Mouse (Mus musculus) 3T3-L1 (cell line): ENCODE results near the gene Oog4.
A peak's percentile ranks its signal among the peaks of the same experiment; 100 is the strongest.
"Not testable (repeated sequence)": the region's sequence is repeated elsewhere in the genome, so short reads cannot be mapped to it uniquely, and the experiment has no call there.

Source experiments
- DNase-seq: peaks from one replicate; pipeline ENCODE4 v3.0.0-alpha.2; 2015; ENCODE audit warnings: low read depth, low spot score

Oog4 gene

DNA sequence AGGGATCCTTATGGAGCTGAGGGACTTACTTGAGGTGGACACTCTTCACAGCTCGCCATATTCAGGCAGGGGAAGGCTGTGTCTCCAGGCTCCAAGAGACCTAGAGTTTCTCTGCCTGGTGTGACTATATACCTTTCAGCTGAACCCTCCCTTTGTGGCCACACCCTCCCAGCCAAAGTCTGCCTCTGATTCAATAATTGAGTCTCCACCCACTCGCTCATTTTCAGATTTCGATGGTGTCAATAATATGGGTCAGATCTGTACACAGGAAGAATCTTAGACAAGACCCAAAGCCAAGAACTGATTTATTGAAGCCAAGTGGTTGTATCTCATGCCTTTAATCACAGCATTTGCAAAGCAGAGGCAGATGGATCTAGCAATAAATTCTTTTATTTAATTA, at the start of gene Oog4:
Gene Oog4, minus strand, starts transcription at position 101 of the 400 bp plus-strand sequence.
- no peak for DNase-seq

DNA sequence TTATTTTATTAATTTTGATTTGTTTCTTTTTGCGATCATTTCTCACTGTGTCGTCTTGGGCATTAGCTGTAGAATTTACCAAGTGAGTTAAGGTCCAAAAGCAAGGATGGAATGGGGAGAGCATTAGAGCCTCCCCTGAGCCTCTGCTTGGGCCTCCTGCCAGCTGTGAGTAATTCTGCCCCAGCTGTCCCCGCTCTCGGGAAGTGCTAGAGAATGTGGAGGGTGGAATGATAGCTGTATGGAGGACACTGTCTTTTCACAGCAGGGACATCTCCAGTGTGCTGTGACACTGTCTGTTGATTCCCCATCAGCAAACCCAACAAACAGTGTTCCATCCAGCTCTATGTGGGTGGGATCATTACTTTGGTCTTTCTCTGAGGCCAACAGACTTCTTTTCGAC, 23.4 kb downstream of the Oog4 start:
- not testable (repeated sequence) for DNase-seq

DNA sequence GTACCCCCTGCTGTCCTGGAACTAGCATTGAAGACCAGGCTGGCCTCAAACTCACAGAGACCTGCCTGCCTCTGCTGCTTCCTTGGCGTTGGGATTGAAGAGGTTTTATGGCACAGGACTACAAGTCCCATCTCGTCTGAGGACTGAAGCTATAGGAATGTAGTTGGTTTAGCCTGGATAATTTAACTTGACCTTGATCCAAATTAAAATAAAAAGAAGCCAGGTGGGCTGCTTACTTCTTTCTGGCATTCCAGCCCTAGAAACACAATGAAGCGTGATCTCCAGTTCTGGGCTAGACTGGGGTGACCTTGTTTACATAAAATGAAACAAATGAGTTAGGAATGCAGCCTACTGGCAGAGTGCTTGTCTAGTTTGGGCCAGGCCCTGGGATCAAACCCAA, 36.0 kb downstream of the Oog4 start:
- DNase-seq = no peak

DNA sequence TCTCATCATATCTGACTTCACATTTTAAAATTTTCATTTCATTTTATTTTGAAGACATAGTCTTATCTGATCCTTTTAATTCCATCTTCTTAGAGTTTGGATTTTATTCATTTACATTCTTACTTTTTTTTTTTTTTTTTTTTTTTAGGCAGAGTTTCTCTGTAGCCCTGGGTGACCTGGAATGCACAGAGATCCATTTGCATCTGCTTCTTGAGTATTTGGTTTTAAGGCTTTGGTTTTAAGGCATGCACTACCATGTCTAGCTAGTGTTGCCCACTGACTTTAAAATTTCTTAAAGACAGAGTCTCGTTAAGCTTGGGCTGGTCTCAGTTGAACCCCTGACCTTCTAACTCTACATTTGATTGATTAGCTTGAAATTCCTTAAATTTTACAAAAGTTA, 36.5 kb downstream of the Oog4 start:
- DNase-seq = no peak

DNA sequence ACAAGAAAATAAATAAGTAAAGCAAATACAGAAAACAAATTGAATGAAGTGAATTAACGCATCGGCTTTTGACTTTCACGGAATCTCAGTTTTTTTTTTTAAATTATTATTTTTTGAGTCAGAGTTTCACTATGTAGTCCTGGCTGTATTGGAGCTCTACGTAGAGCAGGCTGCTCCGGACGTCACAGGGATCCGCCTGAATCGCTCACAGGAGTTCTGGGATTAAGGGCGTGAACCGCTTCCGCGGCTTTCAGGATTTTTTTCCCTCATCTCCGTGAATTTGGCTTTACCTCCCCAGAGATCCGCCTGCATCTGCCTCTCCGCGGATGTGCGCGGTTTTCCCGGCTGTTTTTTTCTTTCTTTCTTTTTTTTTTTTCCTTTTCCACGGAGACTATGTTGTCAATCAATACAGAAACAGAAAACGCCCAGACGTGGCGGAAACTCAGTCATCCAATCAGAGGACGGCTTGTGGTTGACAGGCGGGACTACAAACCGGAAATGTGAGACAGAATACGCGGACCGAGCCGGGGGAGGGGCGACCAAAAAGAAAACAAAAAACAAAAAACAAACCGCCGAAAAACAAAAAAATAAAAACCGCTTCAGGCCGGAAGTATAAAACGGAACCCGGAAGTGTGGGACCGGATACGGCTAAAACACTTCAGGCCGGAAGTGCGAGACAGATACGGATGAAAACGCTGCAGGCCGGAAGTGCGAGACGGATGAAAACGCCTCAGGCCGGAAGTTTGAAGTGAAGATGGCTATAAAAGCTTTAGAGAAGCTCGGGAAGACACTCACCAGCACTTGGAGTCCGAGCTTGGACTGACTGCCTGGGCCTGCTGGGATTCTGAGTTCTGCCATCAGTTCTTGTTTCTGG, 37.7 kb downstream of the Oog4 start, which contains the start of gene Pramef8:
Gene Pramef8, plus strand, starts transcription at position 208 of the 874 bp plus-strand sequence.
- DNase-seq = peak; percentile 96

DNA sequence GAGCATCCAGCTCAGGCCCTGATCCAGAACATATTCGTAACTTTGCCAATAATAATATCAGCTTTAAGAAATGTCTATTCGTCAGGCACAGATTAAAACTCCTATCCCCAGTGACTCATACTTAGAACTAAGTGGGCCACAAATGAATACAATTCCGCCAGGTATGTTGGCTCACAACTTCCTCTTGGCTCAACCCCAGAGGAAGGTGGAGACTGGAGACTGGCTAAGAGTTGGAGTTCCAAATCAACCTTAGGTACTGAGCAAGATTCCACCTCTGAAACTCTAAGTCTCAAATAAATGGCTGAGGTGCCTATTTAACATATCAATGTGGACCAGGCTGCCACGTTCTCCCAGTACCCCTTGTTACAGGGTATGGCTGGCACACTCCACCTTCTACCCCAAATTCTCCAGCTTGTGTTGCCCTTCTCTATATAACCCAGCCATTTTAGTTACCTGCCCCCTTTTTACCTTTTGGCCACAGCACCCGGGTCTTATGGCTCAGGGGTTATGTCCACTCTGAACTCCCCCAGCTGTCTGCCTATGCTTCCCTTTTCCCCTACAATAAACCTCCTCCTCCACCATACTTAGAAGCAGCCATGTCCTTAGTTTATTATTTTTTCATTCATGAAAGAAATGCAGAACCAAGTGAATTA, 38.4 kb downstream of the Oog4 start:
- peak; percentile 37 for DNase-seq

DNA sequence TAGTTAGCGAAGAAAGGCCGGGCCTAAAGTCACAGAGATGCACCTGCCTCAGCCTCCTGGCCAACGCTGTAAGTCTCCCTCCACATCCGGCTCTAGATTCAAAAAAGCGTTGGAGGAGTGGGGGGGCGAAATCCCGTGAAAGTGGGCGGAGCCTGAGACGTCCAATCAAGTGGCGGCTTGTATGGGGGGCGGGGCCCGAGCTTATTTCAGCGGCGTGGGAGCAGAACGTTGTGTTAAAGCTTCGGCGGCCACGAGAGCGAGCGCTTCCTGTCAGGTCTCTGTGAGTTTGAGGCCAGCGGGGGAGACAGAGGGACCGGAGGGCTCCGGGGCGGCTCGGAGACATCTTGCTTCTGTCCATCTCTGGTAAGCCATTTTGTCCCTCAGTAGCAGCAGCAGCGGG, 55.9 kb downstream of the Oog4 start, which contains the start of gene Pramel1:
Gene Pramel1, plus strand, starts transcription at position 248 of the 400 bp plus-strand sequence.
- no peak for DNase-seq

DNA sequence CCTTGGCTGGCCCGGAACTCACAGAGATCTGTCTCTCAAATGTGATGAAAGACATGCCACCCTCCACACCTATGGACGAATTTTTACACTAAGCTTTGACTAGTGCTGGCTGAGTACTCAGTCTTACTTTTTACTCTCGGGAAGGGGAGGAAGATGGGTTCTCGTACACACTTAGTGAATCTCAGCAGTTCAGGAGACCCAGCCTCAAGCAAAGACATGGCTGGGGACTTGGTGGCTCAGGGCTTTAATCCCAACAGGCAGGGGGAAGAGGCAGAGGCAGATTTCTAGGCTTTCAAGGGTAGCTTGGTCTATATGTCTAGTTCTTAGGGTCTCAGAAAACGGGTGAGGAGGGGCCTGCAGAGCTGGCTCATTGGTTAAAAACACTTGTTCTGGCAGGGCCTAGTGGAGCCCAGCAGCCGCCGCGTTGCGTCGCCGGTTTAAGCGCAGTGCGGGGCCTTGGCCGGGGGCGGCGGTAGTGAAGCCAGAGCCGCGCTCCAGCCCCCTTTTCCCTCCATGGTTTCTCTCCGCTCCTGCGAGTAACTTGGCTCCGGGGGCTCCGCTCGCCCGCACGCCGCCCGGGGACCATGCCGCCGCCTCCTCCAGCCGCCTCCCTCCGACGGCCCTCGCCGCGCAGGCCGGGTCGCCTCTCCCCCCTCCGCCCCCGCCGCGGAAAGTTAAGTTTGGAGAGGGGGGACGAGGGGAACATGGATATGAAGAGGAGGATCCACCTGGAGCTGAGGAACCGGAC, 61.0 kb downstream of the Oog4 start:
- no peak for DNase-seq
